Mouse (Mus musculus): ENCODE measurements around the gene Idua.

DNA sequence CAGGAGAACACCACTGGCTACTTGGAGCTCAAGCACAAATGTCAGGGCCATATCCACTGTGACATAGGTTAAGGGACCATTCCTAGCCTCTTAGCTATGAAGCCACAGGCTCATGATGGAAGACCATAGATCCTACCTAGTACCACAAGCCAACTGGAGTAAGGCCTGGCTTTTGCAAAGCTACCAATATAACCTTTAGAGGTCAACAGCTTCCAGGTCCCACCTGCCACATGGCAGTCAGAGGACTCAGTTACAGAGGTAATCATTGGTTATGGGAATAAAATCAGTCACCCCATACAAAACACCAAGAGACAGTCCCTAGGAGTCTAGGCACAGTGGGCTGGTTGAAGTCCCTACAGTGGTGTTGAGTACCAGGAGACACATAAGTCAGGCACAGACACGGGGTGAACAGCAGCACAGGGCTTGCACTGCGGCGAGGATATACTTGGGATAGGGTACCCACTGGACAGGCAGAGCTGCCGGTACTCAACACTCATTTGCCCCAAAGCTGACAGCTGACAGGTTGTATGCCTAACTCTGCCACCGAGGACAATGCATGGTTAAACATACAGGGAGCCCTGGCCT lies 8.9 kb upstream of the Idua start:
- no peak for TF ChIP-seq CTCF (IDR thresholded peaks at IDR 0.05; ENCODE audit: low read depth, low read length)
- TF ChIP-seq POLR2AphosphoS5 (IDR thresholded peaks at IDR 0.05; ENCODE audit: insufficient replicate concordance, low read depth, low read length), result no peak
- no peak for TF ChIP-seq GATA1 (IDR thresholded peaks at IDR 0.05; ENCODE audit: borderline replicate concordance, low read length)

All from G1E (cell line).